Mouse (Mus musculus): Measurements from ENCODE around the gene Taco1. TPM values are rescaled to one million over a fixed set of nuclear protein-coding genes. Genes with fewer than 3 reads are reported as not detected.

Gene Taco1
- polyA plus RNA-seq, 1 experiment from 2014 or later = 7.5 TPM

Other genes starting within 250 kb of the Taco1 start
- gene Cyb561, start 112.7 kb upstream of the Taco1 start, polyA plus RNA-seq (2015; fragmentation: Nextera tagmentation; extraction: Ambion mirVana) = 30.8 and 41.4 TPM in 2 replicates
- gene Ace, start 98.1 kb upstream of the Taco1 start, polyA plus RNA-seq (2015; fragmentation: Nextera tagmentation; extraction: Ambion mirVana) = 3.2 and 3.3 TPM in 2 replicates
- not detected in 2 replicates for gene Ace3, start 71.4 kb upstream of the Taco1 start, polyA plus RNA-seq (2015; fragmentation: Nextera tagmentation; extraction: Ambion mirVana)
- gene Kcnh6, start 57.9 kb upstream of the Taco1 start, polyA plus RNA-seq (2015; fragmentation: Nextera tagmentation; extraction: Ambion mirVana) = 0.62 and 0.89 TPM in 2 replicates
- gene Dcaf7, start 29.2 kb upstream of the Taco1 start, polyA plus RNA-seq (2015; fragmentation: Nextera tagmentation; extraction: Ambion mirVana) = 136 and 145 TPM in 2 replicates
- gene Map3k3, start 18.6 kb downstream of the Taco1 start, polyA plus RNA-seq (2015; fragmentation: Nextera tagmentation; extraction: Ambion mirVana) = 14.7 and 15.6 TPM in 2 replicates
- 1.1 and 1.2 TPM in 2 replicates for gene Gm10840, start 94.8 kb downstream of the Taco1 start, polyA plus RNA-seq (2015; fragmentation: Nextera tagmentation; extraction: Ambion mirVana)
- gene Limd2, start 94.8 kb downstream of the Taco1 start, polyA plus RNA-seq (2015; fragmentation: Nextera tagmentation; extraction: Ambion mirVana) = 205 and 209 TPM in 2 replicates
- 28.8 and 30.9 TPM in 2 replicates for gene Strada, start 136.1 kb downstream of the Taco1 start, polyA plus RNA-seq (2015; fragmentation: Nextera tagmentation; extraction: Ambion mirVana)
- gene Ccdc47, start 150.3 kb downstream of the Taco1 start, polyA plus RNA-seq (2015; fragmentation: Nextera tagmentation; extraction: Ambion mirVana) = 110 TPM in 2 replicates
- gene Ddx42, start 150.9 kb downstream of the Taco1 start, polyA plus RNA-seq (2015; fragmentation: Nextera tagmentation; extraction: Ambion mirVana) = 112 and 115 TPM in 2 replicates
- gene Ftsj3, start 190.0 kb downstream of the Taco1 start, polyA plus RNA-seq (2015; fragmentation: Nextera tagmentation; extraction: Ambion mirVana) = 40.7 and 41.8 TPM in 2 replicates
- gene Psmc5, start 190.1 kb downstream of the Taco1 start, polyA plus RNA-seq (2015; fragmentation: Nextera tagmentation; extraction: Ambion mirVana) = 270 and 287 TPM in 2 replicates
- gene Smarcd2, start 206.9 kb downstream of the Taco1 start, polyA plus RNA-seq (2015; fragmentation: Nextera tagmentation; extraction: Ambion mirVana) = 12.4 and 13.7 TPM in 2 replicates
- 0.11 and 0.17 TPM in 2 replicates for gene Tcam1, start 210.6 kb downstream of the Taco1 start, polyA plus RNA-seq (2015; fragmentation: Nextera tagmentation; extraction: Ambion mirVana)
- not detected in 2 replicates for gene Gh, start 235.8 kb downstream of the Taco1 start, polyA plus RNA-seq (2015; fragmentation: Nextera tagmentation; extraction: Ambion mirVana)
- 0.65 and 0.75 TPM in 2 replicates for gene Cd79b, start 248.7 kb downstream of the Taco1 start, polyA plus RNA-seq (2015; fragmentation: Nextera tagmentation; extraction: Ambion mirVana)

Data from forebrain, embryonic 16.5 days (tissue).